Mouse (Mus musculus) stomach, postnatal 0 days (tissue): ENCODE measurements around the gene Htr3a.

Experiments used
- CTCF ChIP-seq: IDR thresholded peaks from 2 replicates; pipeline ENCODE4 v1.5.1; 2016; ENCODE audit warnings: antibody characterized with exemption, low read depth, mild to moderate bottlenecking, moderate library complexity
- EP300 ChIP-seq: optimal IDR thresholded peaks from 2 replicates; pipeline ENCODE3; 2016; ENCODE audit warnings: antibody characterized with exemption

DNA sequence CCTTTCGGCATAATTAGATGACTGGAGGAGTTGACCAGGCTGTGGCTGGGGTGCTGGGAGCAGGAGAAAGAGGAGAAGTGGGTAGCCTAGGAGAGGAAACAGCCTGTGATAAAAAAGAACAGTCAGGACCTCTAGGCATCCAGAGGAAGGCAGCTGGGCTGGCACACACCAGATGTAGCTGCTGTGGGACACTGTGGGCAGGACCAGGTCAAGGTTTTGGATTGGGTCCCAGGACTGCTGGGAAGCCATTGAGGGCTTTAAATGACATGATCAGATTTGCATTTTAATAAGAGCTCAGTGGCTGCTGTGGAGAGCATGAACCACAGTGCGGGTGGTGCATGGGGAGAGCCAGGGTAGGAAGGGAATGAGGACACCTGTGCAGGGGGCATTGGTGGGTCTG, 7.1 kb downstream of the Htr3a start:
- TF ChIP-seq CTCF (no peak), EP300 (no peak)
